Mouse (Mus musculus) midbrain, embryonic 15.5 days (tissue): Measurements from ENCODE around the gene Eomes. TPM values are rescaled to one million over a fixed set of nuclear protein-coding genes. Genes with fewer than 3 reads are reported as not detected.

Experiments
- ATAC-seq: fragments of 200-750 bp; cut with Nextera tagmentation; replicated peaks from 2 replicates; pipeline ENCODE4 v1.8.0; 2017; ENCODE audit warnings: moderate TSS enrichment
- H3K27ac ChIP-seq: fragments of 300-500 bp; sonication (generic); 2 replicates; pipeline ENCODE4 v1.5.1; 2015; ENCODE audit warnings: mild to moderate bottlenecking, inconsistent platforms
- H3K27me3 ChIP-seq: fragments of 300-500 bp; sonication (generic); replicated peaks from 2 replicates; pipeline ENCODE4 v1.6.1; 2015; ENCODE audit warnings: inconsistent platforms
- H3K36me3 ChIP-seq: fragments of 300-500 bp; sonication (generic); replicated peaks from 2 replicates; pipeline ENCODE4 v1.6.1; 2015; ENCODE audit warnings: inconsistent platforms
- H3K4me1 ChIP-seq: fragments of 300-500 bp; sonication (generic); 2 replicates; pipeline ENCODE4 v1.6.1; 2015; ENCODE audit warnings: inconsistent platforms
- H3K4me2 ChIP-seq: fragments of 300-500 bp; sonication (generic); 2 replicates; pipeline ENCODE4 v1.6.1; 2015; ENCODE audit warnings: inconsistent platforms, mild to moderate bottlenecking, moderate library complexity
- H3K4me3 ChIP-seq: fragments of 300-500 bp; sonication (generic); 2 replicates; pipeline ENCODE4 v1.5.1; 2015; ENCODE audit warnings: mild to moderate bottlenecking, inconsistent platforms
- H3K9ac ChIP-seq: fragments of 300-500 bp; sonication (generic); 2 replicates; pipeline ENCODE4 v1.6.1; 2015; ENCODE audit warnings: mild to moderate bottlenecking, inconsistent platforms
- H3K9me3 ChIP-seq: fragments of 300-500 bp; sonication (generic); 2 replicates; pipeline ENCODE4 v1.6.1; 2016; ENCODE audit warnings: inconsistent platforms
- WGBS: fragments of 180-500 bp; shearing (Covaris S2); methylation state at CpG from one replicate; pipeline ENCODE4 v1.1.7; 2015; ENCODE audit warnings: mixed read lengths; 5-methylcytosine and 5-hydroxymethylcytosine counted together
- polyA plus RNA-seq: library from polyadenylated mRNA; unstranded; fragments of >200 nt; fragmentation: Nextera tagmentation; extraction: Ambion mirVana; gene quantifications from 2 replicates; pipeline ENCODE4 v1.2.1, GENCODE M21; 2015

The Eomes gene
- polyA plus RNA-seq, 1 experiment from 2014 or later = 3.0 TPM

DNA sequence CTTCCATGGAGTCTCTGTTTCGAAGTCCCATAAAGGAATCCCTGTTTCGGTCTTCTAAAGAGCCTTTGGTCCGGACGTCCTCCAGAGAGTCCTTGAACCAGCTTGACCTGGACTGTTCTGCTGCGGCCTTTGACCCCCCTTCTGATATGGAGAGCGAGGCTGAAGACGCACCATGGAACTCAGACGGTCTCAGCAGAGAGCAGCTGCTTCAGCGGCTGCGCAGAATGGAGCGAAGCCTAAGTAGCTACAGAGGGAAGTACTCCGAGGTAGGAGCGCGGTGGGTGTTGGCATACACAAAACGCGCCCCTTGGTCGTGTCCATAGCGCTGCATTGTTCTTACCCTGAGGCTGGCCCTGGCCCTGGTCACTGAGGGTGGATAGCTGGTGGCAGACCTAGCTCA lies 49.0 kb downstream of the Eomes start:
- H3K4me2 ChIP-seq = no peak overlapping the region
- H3K4me3 ChIP-seq = no peak overlapping the region
- H3K4me1 ChIP-seq = no peaks in the 10 kb centered on the region
- H3K9me3 ChIP-seq = no peaks in the 10 kb centered on the region
- H3K27ac ChIP-seq = no peak overlapping the region
- 92% methylated on average over 18 of the region's 18 CpGs for WGBS
- ATAC-seq = no peak
- H3K36me3 ChIP-seq = peaks cover 36% of the 10 kb centered on the region
- H3K9ac ChIP-seq = no peak overlapping the region
- no peaks in the 10 kb centered on the region for H3K27me3 ChIP-seq

DNA sequence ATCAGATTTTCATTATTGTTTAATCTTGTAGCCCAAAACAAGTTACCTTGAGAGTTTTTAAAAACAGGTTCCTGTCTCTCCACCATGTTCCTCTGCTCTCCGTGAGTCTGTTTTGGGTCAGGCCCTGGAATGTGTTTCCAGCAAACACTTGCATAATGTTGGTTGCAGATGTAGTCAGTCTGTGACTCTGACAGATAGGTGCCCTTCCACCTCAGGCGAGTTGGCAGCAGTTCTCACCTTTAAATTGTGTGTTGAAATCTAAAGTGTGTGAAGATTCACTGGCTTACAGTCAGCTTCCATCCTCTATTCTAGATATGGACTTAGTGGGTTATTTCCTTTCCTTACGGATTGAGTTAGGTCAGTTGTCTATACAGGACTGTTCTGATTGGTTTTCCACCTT lies 51.8 kb downstream of the Eomes start:
- 90% methylated on average over 3 of the region's 3 CpGs for WGBS
- no peak for ATAC-seq
- Histone ChIP-seq H3K27me3 (no peaks in the 10 kb centered on the region), H3K36me3 (peaks cover 36% of the 10 kb centered on the region), H3K4me3 (no peak overlapping the region), H3K4me2 (no peak overlapping the region), H3K9me3 (no peaks in the 10 kb centered on the region), H3K9ac (no peak overlapping the region), H3K4me1 (no peaks in the 10 kb centered on the region), H3K27ac (no peak overlapping the region)

DNA sequence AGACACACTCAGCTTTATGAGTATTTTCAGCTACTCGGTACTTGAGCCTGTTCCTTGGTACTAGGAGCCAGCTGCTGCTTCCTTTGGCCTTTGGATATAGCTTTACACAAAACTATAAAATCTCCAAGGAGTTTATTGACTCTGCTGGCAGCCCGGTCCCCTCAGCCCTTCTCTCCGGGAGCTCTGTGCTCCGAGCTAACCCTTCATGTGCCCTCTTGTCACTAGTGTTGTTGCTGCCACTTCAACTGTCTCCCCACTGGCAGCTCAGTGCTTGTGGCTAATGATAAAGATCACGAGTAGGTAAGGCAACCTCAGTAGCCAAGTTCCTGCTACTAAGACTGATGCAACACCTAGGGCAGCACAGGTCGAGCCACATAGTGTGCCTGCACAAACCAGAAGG lies 52.7 kb downstream of the Eomes start:
- Histone ChIP-seq H3K9me3 (no peaks in the 10 kb centered on the region), H3K4me2 (no peak overlapping the region), H3K4me1 (no peaks in the 10 kb centered on the region), H3K4me3 (no peak overlapping the region), H3K27me3 (no peaks in the 10 kb centered on the region), H3K36me3 (peaks cover 41% of the 10 kb centered on the region), H3K27ac (no peak overlapping the region), H3K9ac (no peak overlapping the region)
- no peak for ATAC-seq
- WGBS = 91% methylated on average over 6 of the region's 6 CpGs

DNA sequence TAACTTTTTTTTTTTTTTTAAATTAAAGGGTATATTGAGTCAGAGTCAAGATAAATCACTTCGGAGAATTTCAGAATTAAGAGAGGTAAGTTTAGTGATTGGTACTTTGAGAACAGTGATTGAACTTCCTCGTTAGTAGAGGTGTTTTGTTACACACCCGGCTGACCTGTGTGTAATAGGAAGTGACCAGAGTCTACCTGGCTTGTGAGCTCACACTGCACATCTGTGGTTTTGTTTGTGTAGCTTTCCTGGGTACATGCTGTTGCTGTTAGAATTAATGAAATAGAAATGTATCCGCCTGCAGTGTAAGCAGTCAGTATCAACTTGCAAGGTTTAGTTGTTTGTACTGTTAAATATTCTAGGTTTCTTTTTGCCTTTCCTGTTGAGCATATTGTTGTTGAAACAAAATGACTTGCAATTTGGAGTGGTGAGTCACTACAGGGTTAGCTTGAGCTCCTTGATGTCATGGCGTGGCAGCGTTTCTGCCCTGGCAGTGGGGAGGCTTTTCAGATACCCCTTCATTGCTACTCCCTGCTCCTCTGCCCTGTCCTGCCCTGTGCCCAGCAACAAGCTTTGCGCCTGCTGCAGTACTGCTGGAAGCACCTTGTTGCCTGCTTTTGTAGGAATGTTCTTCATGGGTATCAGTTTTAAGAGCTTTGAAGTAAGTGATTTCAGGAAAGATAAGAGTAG lies 54.6 kb downstream of the Eomes start:
- no peaks in the 10 kb centered on the region for H3K27me3 ChIP-seq
- H3K36me3 ChIP-seq = peaks cover 52% of the 10 kb centered on the region
- no peaks in the 10 kb centered on the region for H3K9me3 ChIP-seq
- ATAC-seq = no peak
- H3K4me1 ChIP-seq = no peaks in the 10 kb centered on the region
- no peak overlapping the region for H3K9ac ChIP-seq
- WGBS = 95% methylated on average over 7 of the region's 7 CpGs
- no peak overlapping the region for H3K4me3 ChIP-seq
- no peak overlapping the region for H3K4me2 ChIP-seq
- H3K27ac ChIP-seq = no peak overlapping the region

Other genes with a start within 250 kb of the Eomes start
- gene Golga4, start 28.1 kb downstream of the Eomes start, polyA plus RNA-seq = 49.9 and 51.3 TPM in 2 replicates
- gene Itga9, start 128.5 kb downstream of the Eomes start, polyA plus RNA-seq = 2.0 and 2.1 TPM in 2 replicates